Mouse (Mus musculus) small intestine, adult 2 months (tissue): ENCODE data around the gene Msh3. TPM values are rescaled to one million over a fixed set of nuclear protein-coding genes. Genes with fewer than 3 reads are reported as not detected.

ENCODE experiments used
- H3K27ac ChIP-seq: fragments of 200-500 bp; 2 replicates; pipeline ENCODE4 v1.5.1; 2012; ENCODE audit warnings: low read depth, low read length, control low read depth, inconsistent platforms; ENCODE audit not compliant: insufficient read depth
- H3K27me3 ChIP-seq: fragments of 200-500 bp; 2 replicates; pipeline ENCODE4 v1.6.1; 2012; ENCODE audit warnings: mild to moderate bottlenecking, moderate library complexity, low read length, inconsistent platforms; ENCODE audit not compliant: control insufficient read depth, insufficient read depth
- H3K36me3 ChIP-seq: fragments of 200-500 bp; 2 replicates; pipeline ENCODE4 v1.6.1; 2012; ENCODE audit warnings: mild to moderate bottlenecking, low read length, control low read depth, inconsistent platforms; ENCODE audit not compliant: control insufficient read depth, insufficient read depth
- H3K4me1 ChIP-seq: fragments of 200-500 bp; 2 replicates; pipeline ENCODE4 v1.6.1; 2012; ENCODE audit warnings: low read length, inconsistent platforms, mixed read lengths; ENCODE audit not compliant: control insufficient read depth, insufficient read depth, insufficient read length
- H3K4me3 ChIP-seq: fragments of 200-500 bp; 2 replicates; pipeline ENCODE4 v1.5.1; 2012; ENCODE audit warnings: low read depth, mild to moderate bottlenecking, control low read depth, inconsistent platforms, low read length, moderate library complexity
- CTCF ChIP-seq: fragments of 200-500 bp; IDR thresholded peaks from 2 replicates; pipeline ENCODE4 v1.5.1; 2012; ENCODE audit warnings: low read depth, mild to moderate bottlenecking, control low read depth, inconsistent platforms, low read length, moderate library complexity, mixed read lengths; ENCODE audit not compliant: insufficient replicate concordance, insufficient read length; ENCODE audit errors: extremely low read depth
- POLR2A ChIP-seq: fragments of 200-500 bp; IDR thresholded peaks from 2 replicates; pipeline ENCODE4 v1.6.1; 2012; ENCODE audit warnings: low read depth, mild to moderate bottlenecking, control low read depth, inconsistent platforms, low read length, moderate library complexity
- WGBS: fragments of 180-500 bp; shearing (Covaris S2); methylation state at CpG from one replicate; pipeline ENCODE4 v1.1.7; 2018; 5-methylcytosine and 5-hydroxymethylcytosine counted together
- polyA plus RNA-seq: library from polyadenylated mRNA; depleted of rRNA; stranded (reverse); fragments of >200 nt; gene quantifications from 2 replicates; pipeline ENCODE4 v1.2.3, GENCODE M21; 2012

Gene Msh3
- polyA plus RNA-seq, 1 experiment, result 2.6 TPM

DNA sequence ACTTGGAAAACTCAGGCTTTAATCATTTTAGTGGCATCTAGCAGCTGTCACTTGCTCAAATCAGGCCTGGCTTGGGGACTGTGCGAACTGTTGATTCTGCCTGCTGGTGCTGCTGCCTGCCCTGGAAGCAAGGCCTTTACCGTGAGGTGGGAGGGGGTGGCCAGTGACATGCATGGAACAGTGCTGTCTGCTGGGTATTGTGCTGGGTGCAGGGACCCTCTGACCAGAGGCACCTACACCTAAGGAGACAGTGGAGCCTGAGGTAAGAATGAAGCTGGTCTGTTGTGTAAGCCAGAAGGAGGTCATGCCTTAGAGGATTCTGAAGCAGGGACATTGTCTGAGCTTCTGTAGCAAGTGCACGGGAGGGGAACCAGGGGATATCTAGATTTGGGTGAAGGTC, 16.0 kb upstream of the Msh3 start:
- no peaks in the 10 kb centered on the region for H3K27me3 ChIP-seq
- TF ChIP-seq CTCF (no peak), POLR2A (no peak)
- no peak overlapping the region for H3K27ac ChIP-seq
- 97% methylated on average over 3 of the region's 3 CpGs for WGBS
- no peak overlapping the region for H3K4me3 ChIP-seq
- H3K36me3 ChIP-seq, result peaks cover 18% of the 10 kb centered on the region
- no peaks in the 10 kb centered on the region for H3K4me1 ChIP-seq

DNA sequence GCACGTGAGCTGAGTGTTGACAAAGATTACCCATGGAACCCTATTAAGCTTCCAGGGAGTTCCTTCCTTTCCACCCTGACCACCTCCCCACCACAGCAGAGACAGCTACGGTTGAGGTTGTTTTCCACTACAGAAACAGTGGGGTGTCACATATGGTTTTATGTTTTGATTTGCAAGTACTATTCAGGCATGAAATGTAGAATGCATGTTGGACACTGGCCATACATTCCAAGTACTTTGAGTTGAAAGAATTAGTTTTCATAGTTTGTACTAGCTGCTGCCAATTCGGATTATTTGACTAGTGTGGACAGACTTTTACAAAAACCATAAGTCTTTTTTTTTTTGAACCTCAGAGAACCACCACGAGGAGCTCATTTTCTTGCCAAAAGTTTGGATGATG, 10.5 kb upstream of the Msh3 start:
- no peaks in the 10 kb centered on the region for H3K27me3 ChIP-seq
- no peak for TF ChIP-seq CTCF
- no peak for TF ChIP-seq POLR2A
- H3K4me3 ChIP-seq, result no peak overlapping the region
- H3K27ac ChIP-seq, result no peak overlapping the region
- H3K4me1 ChIP-seq, result no peaks in the 10 kb centered on the region
- WGBS, result 87% methylated on average over 4 of the region's 4 CpGs
- H3K36me3 ChIP-seq, result peaks cover 27% of the 10 kb centered on the region

DNA sequence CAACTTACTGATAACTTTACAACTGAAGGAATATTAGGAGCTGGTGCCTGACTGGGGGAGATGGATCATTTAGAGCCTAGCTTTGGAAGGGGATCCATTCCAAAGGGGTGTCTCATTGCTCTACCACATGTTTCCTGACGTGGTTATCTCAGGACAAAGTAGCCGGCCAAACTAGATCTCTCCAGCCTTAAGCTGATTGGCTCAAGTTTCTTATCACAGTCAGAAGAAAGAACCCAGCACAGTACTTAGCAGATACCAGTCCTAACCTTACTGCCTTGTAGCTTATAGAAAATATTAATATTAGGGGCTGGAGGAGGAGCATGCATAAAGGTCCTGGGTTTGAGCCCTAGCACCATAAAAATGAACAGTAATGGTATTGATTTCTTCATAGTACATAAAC, 6.8 kb upstream of the Msh3 start:
- H3K4me3 ChIP-seq, result no peak overlapping the region
- peaks cover 17% of the 10 kb centered on the region for H3K36me3 ChIP-seq
- WGBS, result 76% methylated on average over 2 of the region's 2 CpGs
- no peak overlapping the region for H3K27ac ChIP-seq
- no peaks in the 10 kb centered on the region for H3K27me3 ChIP-seq
- no peak for TF ChIP-seq CTCF
- no peak for TF ChIP-seq POLR2A
- H3K4me1 ChIP-seq, result no peaks in the 10 kb centered on the region

DNA sequence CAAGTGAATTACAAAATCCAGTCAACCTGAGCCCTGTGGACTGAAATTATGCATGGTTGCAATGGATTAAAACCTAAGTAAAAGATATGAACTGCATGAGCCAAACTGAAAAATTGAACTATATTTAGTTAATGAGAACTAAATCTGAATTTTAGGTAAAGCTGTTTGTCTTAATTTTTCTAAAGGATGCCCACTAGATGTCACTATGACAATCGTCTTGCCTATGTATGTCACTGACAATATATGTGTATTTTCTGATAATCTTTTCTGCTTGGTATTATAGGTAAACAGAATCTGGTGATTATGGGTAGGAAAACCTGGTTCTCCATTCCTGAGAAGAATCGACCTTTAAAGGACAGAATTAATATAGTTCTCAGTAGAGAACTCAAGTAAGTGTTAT, 2.8 kb upstream of the Msh3 start:
- Histone ChIP-seq H3K36me3 (peaks cover 7% of the 10 kb centered on the region; the same call in 1 of the 2 replicates), H3K27ac (no peak overlapping the region), H3K4me3 (no peak overlapping the region), H3K4me1 (peaks cover 9% of the 10 kb centered on the region; the same call in 1 of the 2 replicates), H3K27me3 (no peaks in the 10 kb centered on the region)
- WGBS, result 43% methylated on average over 2 of the region's 2 CpGs
- TF ChIP-seq POLR2A, result no peak
- TF ChIP-seq CTCF, result no peak

DNA sequence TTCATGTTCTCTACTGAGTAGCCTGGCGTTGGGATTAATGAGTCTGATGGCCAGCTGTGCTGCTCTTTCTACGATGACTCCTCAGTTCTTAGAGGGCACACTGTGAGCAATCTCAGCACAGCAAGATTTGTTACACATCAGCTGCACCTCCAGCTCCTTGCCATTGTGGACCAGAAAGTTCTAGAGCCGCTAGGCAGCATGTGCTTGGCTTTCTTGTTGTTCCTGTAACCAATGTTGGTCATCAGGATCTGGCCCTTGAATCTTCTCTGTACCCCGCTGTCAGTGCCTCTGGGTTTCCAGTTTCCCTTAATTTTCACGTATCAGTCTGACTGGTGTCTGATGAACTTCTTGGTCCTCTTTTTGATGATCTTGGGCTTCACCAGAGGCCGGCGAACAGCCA, 1.6 kb upstream of the Msh3 start:
- H3K27ac ChIP-seq, result no peak overlapping the region
- no peak for TF ChIP-seq CTCF
- no peak for TF ChIP-seq POLR2A
- peaks cover 9% of the 10 kb centered on the region; the same call in 1 of the 2 replicates for H3K4me1 ChIP-seq
- H3K36me3 ChIP-seq, result peaks cover 7% of the 10 kb centered on the region; the same call in 1 of the 2 replicates
- 76% methylated on average over 7 of the region's 7 CpGs for WGBS
- H3K4me3 ChIP-seq, result no peak overlapping the region
- H3K27me3 ChIP-seq, result no peaks in the 10 kb centered on the region

DNA sequence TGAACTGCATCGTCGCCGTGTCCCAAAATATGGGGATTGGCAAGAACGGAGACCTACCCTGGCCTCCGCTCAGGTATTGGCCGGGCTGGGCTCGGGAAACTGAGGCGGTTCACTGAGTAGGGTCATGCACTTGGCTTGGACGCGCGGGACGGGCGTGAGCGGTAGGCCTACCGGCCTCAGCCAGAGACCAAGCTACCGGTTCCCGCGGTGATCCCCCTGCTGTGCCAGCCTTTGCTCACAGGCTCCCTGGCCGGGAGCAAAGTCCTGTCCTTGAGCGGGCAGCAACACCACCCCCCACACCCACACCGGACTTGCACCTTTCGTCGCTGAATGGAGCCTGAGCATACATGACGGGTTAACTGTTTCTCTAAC, 455 bp upstream of the Msh3 start:
- peak overlapping the region; percentile 93 for H3K4me3 ChIP-seq
- H3K36me3 ChIP-seq, result peaks cover 2% of the 10 kb centered on the region; the same call in 1 of the 2 replicates
- peak overlapping the region; percentile 74 for H3K27ac ChIP-seq
- no peak for TF ChIP-seq POLR2A
- TF ChIP-seq CTCF, result no peak
- no peaks in the 10 kb centered on the region for H3K27me3 ChIP-seq
- under 1% methylated on average over 24 of the region's 24 CpGs for WGBS
- H3K4me1 ChIP-seq, result peaks cover 9% of the 10 kb centered on the region; the same call in 1 of the 2 replicates

DNA sequence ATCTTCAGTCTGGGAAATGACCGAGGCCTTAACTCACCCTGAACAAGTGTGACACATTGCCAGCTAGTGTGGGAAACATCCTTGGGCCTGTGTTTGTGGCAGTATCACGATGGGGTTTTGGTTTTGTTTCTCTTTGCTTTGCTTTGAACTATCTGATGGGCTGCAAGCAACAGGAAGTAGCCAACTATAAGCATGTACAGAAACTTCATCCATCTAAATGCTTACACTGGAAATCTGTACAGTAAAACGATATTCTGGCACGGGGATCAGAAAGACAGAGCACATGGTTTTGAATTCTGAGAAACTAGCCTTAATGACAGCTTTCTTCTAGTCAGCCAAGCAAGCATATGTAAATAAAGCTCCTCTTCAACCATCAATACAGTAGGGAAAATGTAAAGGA, 847 bp downstream of the Msh3 start:
- Histone ChIP-seq H3K36me3 (peaks cover 7% of the 10 kb centered on the region), H3K4me1 (peaks cover 9% of the 10 kb centered on the region; the same call in 1 of the 2 replicates), H3K27me3 (no peaks in the 10 kb centered on the region), H3K4me3 (peak overlapping the region; percentile 93), H3K27ac (peak overlapping the region; percentile 56; the same call in 1 of the 2 replicates)
- WGBS, result 3% methylated on average over 4 of the region's 4 CpGs
- no peak for TF ChIP-seq CTCF
- TF ChIP-seq POLR2A, result no peak
